Mouse (Mus musculus) lung, postnatal 0 days (tissue): Measurements from ENCODE around the gene Usp4. TPM values are rescaled to one million over a fixed set of nuclear protein-coding genes. Genes with fewer than 3 reads are reported as not detected.

Source experiments
- ATAC-seq: fragments of 200-750 bp; cut with Nextera tagmentation; 2 replicates; pipeline ENCODE4 v1.8.0; 2017; ENCODE audit warnings: moderate library complexity
- DNase-seq: peaks from one replicate; pipeline ENCODE4 v3.0.0-alpha.2; 2016; ENCODE audit warnings: low spot score
- H3K27ac ChIP-seq: fragments of 300-500 bp; sonication (generic); 2 replicates; pipeline ENCODE4 v1.5.1; 2014; ENCODE audit warnings: antibody characterized with exemption, mild to moderate bottlenecking, low read length, mixed read lengths
- H3K27me3 ChIP-seq: fragments of 300-500 bp; sonication (generic); replicated peaks from 2 replicates; pipeline ENCODE4 v1.6.1; 2014; ENCODE audit warnings: low read length, mixed read lengths; ENCODE audit not compliant: insufficient read depth
- H3K36me3 ChIP-seq: fragments of 300-500 bp; sonication (generic); 2 replicates; pipeline ENCODE4 v1.6.1; 2014; ENCODE audit warnings: low read length, mixed read lengths; ENCODE audit not compliant: insufficient read depth
- H3K4me1 ChIP-seq: fragments of 300-500 bp; sonication (generic); 2 replicates; pipeline ENCODE4 v1.6.1; 2014; ENCODE audit warnings: antibody characterized with exemption, low read depth, low read length, mixed read lengths; ENCODE audit not compliant: insufficient read depth
- H3K4me2 ChIP-seq: fragments of 300-500 bp; sonication (generic); replicated peaks from 2 replicates; pipeline ENCODE4 v1.6.1; 2014; ENCODE audit warnings: low read depth, mild to moderate bottlenecking, low read length, moderate library complexity, mixed read lengths
- H3K4me3 ChIP-seq: fragments of 300-500 bp; sonication (generic); 2 replicates; pipeline ENCODE4 v1.5.1; 2014; ENCODE audit warnings: low read depth, low read length
- H3K9ac ChIP-seq: fragments of 300-500 bp; sonication (generic); replicated peaks from 2 replicates; pipeline ENCODE4 v1.6.1; 2014; ENCODE audit warnings: low read depth, mild to moderate bottlenecking
- H3K9me3 ChIP-seq: fragments of 300-500 bp; sonication (generic); 2 replicates; pipeline ENCODE4 v1.6.1; 2016; ENCODE audit warnings: low read length, mixed read lengths
- CTCF ChIP-seq: IDR thresholded peaks from 2 replicates; pipeline ENCODE4 v1.5.1; 2016; ENCODE audit warnings: antibody characterized with exemption, mild to moderate bottlenecking
- EP300 ChIP-seq: IDR thresholded peaks from 2 replicates; pipeline ENCODE4 v1.6.1; 2016; ENCODE audit warnings: antibody characterized with exemption, mild to moderate bottlenecking, control low read depth
- WGBS: fragments of 180-500 bp; shearing (Covaris S2); extraction: QIAGEN DNeasy Blood & Tissue Kit; methylation state at CpG from one replicate; pipeline ENCODE4 v1.1.7; 2014; 5-methylcytosine and 5-hydroxymethylcytosine counted together
- polyA plus RNA-seq: library from polyadenylated mRNA; unstranded; fragments of >200 nt; fragmentation: Nextera tagmentation; extraction: Ambion mirVana; gene quantifications from 2 replicates; pipeline ENCODE4 v1.2.1, GENCODE M21; 2015

Usp4 gene
- polyA plus RNA-seq, 1 experiment from 2014 or later, result 61.4 TPM

DNA sequence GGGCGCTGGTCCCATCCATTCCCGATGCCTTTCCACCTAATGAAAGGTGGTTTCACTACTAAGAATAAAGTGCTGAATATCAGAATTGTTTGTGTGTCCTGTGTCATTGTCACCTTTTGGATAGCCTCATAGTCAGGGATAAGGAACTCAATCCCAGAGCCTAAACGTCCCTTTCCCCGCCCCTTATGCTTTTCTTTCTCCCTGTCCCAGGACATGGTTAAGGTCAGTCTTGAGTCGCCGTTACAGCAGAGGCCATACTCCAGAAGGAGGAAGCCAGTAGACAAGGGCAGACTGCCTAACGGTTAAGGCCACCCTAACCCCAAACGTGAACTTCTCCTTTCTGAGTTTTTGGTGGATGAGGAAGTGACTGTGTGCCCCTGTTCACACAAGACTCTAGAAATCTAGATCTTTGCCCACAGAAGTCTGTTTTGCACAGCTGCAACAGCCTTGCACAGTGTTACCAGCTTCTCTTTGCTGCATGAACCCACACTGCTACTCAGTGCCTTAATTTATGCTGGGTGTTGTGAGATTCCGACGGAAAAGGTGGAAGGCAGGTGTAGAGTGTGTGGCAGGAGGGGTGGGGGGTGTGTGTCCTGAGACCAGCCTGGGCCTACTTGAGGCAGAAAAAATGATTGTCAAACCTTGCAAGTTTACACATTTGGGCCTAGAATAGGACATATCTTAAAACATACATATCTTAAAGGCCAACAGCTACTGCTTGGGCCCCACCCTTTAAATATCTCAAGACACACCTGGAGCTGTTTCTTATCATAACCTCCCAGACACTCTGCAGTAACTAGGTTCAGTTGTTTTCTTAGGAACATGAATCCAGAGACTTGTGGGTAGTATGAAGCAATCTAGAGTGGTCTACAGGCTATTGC lies 7.2 kb upstream of the Usp4 start:
- Histone ChIP-seq H3K4me3 (peak overlapping the region; percentile 62), H3K4me2 (peak overlapping the region; percentile 75), H3K4me1 (peaks cover 17% of the 10 kb centered on the region; the same call in 1 of the 2 replicates), H3K36me3 (peaks cover 2% of the 10 kb centered on the region), H3K9me3 (no peaks in the 10 kb centered on the region), H3K9ac (peak overlapping the region; percentile 72; the same call in 1 of the 2 replicates), H3K27me3 (no peaks in the 10 kb centered on the region), H3K27ac (peak overlapping the region; percentile 98)
- 35% methylated on average over 10 of the region's 10 CpGs for WGBS
- ATAC-seq, result peak; percentile 25
- peak; percentile 83 for DNase-seq
- TF ChIP-seq EP300 (peak; percentile 73), CTCF (no peak)

DNA sequence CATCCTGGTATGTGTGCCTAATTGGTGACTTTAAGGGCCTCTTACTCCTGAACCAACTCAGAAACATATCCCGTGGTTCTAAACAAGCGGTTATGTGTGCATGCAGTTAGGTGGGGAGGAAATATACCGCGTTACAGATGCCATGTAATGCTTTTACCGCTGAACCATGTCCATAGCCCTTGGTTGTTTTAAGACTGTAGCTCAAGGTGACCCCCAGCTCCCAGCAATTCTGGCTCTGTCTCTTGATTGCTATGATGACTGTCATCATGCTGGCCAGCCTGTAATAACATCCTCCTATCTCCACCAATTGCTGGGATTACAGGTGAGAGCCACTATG lies 6.5 kb upstream of the Usp4 start:
- no peak overlapping the region for H3K9ac ChIP-seq
- H3K4me3 ChIP-seq, result no peak overlapping the region
- no peak for ATAC-seq

DNA sequence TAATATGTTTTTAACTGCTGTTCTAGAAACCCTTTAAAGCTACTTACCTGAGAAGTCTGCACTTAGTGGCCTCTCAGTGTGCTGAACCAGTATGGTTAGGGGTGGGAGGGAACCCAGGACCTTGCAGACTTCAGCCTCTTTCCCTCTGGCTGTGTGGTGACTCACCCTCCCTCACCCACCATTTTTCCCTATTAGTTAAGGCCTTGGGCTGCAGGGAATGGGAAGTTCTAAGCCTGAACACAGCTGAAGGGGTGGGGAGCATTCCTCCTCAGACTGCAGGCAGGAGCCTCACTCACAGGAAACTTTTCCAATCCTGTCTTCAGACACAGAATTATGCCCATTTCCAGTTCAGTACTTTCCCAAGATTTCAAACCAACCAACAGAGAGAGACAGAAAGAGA lies 5.9 kb upstream of the Usp4 start:
- Histone ChIP-seq H3K4me2 (0 out of 2 replicates have a peak overlapping the region, but pooled peaks have one; percentile 3), H3K4me3 (no peak overlapping the region), H3K27me3 (no peaks in the 10 kb centered on the region), H3K9ac (no peak overlapping the region), H3K4me1 (peaks cover 17% of the 10 kb centered on the region; the same call in 1 of the 2 replicates), H3K9me3 (no peaks in the 10 kb centered on the region), H3K36me3 (no peaks in the 10 kb centered on the region), H3K27ac (peak overlapping the region; percentile 98)
- TF ChIP-seq EP300, result no peak
- ATAC-seq, result no peak
- peak; percentile 35 for DNase-seq

More for the DNA sequence above, 6.5 kb upstream of the Usp4 start:
- Histone ChIP-seq H3K27ac (peak overlapping the region; percentile 98), H3K4me1 (peaks cover 17% of the 10 kb centered on the region; the same call in 1 of the 2 replicates), H3K4me2 (peak overlapping the region; percentile 75; the same call in 1 of the 2 replicates), H3K9me3 (no peaks in the 10 kb centered on the region), H3K36me3 (no peaks in the 10 kb centered on the region), H3K27me3 (no peaks in the 10 kb centered on the region)
- WGBS, result 63% methylated on average over 5 of the region's 5 CpGs
- DNase-seq, result no peak
- TF ChIP-seq EP300 (peak; percentile 2; the same call in 1 of the 2 replicates), CTCF (no peak)

DNA sequence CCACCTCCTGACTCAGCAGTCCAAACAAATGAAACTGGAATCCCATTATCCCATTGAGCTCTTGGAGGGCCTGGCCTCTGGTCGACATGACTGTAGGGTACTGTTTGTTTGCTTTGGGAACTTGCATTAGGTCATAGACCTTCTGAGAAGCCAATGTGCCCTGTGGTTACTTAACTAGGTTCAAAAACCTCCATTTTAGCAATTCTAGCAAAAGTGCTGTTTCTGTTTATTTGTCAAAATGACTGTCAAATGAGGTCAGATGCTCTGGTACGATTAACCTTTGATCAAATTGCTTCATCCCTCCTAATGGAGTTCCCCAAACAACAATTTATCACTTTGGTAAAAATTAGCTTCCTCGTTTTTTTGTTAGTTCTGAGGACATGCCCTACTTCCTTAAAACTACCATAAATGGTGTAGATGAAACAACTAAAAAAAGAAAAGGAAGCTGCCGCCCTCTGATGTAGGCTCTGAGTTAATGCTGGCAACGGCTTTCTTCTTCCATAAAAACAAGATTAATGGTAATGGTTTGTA lies 5.3 kb upstream of the Usp4 start:
- Histone ChIP-seq H3K36me3 (no peaks in the 10 kb centered on the region), H3K4me2 (no peak overlapping the region), H3K27ac (peak overlapping the region; percentile 98), H3K4me3 (no peak overlapping the region), H3K4me1 (peaks cover 17% of the 10 kb centered on the region; the same call in 1 of the 2 replicates), H3K9me3 (no peaks in the 10 kb centered on the region), H3K9ac (no peak overlapping the region), H3K27me3 (no peaks in the 10 kb centered on the region)
- peak; percentile 16; the same call in 1 of the 2 replicates for ATAC-seq
- peak; percentile 89 for DNase-seq
- TF ChIP-seq EP300 (peak; percentile 75), CTCF (0 out of 2 replicates have a peak, but pooled peaks have one; percentile 15)
- 23% methylated on average over 5 of the region's 5 CpGs for WGBS

DNA sequence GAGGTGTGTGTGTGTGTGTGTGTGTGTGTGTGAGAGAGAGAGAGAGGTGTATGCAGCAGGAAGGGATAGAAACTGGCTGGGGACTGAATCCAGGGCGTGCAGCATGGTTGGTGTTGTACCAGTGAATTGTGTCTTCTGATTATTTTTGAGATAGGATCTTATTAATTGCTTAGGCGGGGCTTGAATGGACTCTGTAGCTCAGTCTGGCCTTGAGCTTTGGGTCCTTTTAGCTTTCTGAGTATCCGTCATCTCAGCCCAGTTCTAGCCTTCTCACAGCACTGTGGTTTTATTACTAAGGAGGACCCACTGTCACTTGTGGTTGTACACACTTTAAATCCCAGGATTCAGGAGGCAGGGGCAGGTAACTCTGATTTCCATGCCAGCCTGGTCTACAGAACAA lies 4.3 kb upstream of the Usp4 start:
- H3K27ac ChIP-seq, result peak overlapping the region; percentile 98; the same call in 1 of the 2 replicates
- H3K4me1 ChIP-seq, result peaks cover 17% of the 10 kb centered on the region; the same call in 1 of the 2 replicates
- DNase-seq, result no peak
- H3K4me3 ChIP-seq, result no peak overlapping the region
- H3K27me3 ChIP-seq, result no peaks in the 10 kb centered on the region
- no peak for TF ChIP-seq EP300
- TF ChIP-seq CTCF, result no peak
- H3K9ac ChIP-seq, result no peak overlapping the region
- H3K9me3 ChIP-seq, result no peaks in the 10 kb centered on the region
- H3K36me3 ChIP-seq, result no peaks in the 10 kb centered on the region
- H3K4me2 ChIP-seq, result no peak overlapping the region
- 81% methylated on average over 3 of the region's 3 CpGs for WGBS
- ATAC-seq, result no peak

DNA sequence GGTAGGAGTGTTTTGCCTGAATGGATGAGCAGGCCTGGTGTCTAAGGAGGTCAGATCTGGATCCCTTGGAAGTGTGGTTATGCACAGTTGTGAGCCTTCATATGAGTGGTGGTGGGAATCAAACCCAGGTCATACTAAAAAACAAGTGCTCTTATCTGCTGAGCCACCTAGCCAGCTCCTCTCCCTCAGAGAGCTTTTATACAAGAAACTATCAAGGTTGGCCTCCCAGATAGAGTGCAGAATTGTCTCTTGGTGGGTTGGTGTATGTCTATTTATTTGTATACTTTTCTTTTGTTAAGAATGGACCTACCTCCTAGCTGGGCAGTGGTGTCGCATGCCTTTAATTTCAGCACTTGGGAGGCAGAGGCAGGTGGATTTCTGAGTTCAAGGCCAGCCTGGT lies 3.8 kb upstream of the Usp4 start:
- Histone ChIP-seq H3K27ac (no peak overlapping the region), H3K36me3 (no peaks in the 10 kb centered on the region), H3K4me1 (peaks cover 21% of the 10 kb centered on the region), H3K9me3 (no peaks in the 10 kb centered on the region), H3K27me3 (no peaks in the 10 kb centered on the region), H3K9ac (no peak overlapping the region), H3K4me3 (no peak overlapping the region), H3K4me2 (no peak overlapping the region)
- ATAC-seq (no peak), DNase-seq (no peak)
- 100% methylated on average over 1 of the region's 1 CpGs for WGBS
- TF ChIP-seq EP300, result no peak
- no peak for TF ChIP-seq CTCF
